In the genomic region with DNA sequence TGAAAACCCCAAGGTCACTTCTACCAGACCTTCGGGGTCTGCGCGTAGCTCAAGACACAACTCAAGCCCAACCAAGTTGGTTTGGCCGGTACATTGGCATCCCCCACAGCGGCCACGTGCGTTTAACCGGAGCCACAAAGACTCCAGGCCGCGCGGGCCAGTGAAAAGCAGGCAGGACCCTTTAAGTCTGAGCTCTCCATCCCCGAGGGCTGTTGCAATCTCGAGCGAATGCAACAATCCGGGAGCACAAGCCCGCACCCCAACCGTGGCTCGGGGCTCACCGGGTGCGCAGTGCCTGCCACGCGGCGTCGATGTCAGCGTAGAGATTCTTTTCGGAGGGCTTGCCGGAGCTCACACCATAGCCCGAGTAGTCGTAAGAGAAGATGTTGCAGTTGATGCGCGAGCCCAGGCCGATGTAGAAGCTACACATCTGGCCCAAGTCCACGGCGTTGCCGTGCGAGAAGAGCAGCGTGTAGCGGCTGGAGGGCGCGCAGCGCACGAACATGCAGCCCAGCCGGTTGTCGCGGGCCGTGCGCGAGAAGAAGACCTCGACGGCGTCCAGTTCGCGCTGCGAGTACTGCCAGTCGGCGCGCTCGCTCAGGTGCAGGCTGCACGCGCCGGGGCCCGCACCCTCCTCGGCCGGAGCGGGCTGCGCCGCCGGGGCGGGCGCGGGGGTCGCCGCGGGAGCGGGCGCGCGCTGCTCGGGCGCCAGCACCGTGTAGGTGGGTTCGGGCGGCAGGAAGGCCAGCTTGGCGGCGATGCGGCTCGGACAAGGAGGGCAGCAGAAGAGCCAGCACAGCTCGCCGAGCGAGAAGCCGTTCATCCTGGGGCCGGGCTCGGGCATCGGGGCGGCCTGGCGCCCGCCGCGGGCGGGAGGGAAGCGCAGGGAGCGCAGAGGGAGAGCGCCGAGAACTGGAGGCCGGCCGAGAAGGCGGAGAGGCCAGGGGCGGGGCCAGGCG, we compare ENCODE assay signal across 7 mouse cellular contexts. TPM values are rescaled to one million over a fixed set of nuclear protein-coding genes. Genes with fewer than 3 reads are reported as not detected.
DNase-seq lines count a peak whose midpoint lies in the region; ATAC-seq lines count a peak whose summit lies in the region.

Abhd17c (minus strand) TSS at position 893 of the 959 bp plus-strand sequence.

- no peaks in the 10 kb centered on the region for H3K36me3 ChIP-seq in hindbrain, embryonic 14.5 days (replicated peaks; ENCODE audit: control insufficient read depth, insufficient read depth)
- peaks cover 14% of the 10 kb centered on the region for H3K36me3 ChIP-seq in midbrain, embryonic 10.5 days

- peak within 1 kb of the TSS; percentile 96 for H3K4me3 ChIP-seq in hindbrain, embryonic 14.5 days (replicated peaks; ENCODE audit: low read length)
- peak within 1 kb of the TSS; percentile 91 for H3K4me3 ChIP-seq in midbrain, embryonic 10.5 days

- intact Hi-C loops in left cerebral cortex, postnatal 10 days (cut with DNase I) = loop anchor here (5.0 kb wide), 2 partner anchors 64 to 121 kb away; partner anchors contain the start of gene Cemip

- H3K27me3 ChIP-seq in hindbrain, embryonic 14.5 days (ENCODE audit: control insufficient read depth, insufficient read depth, low read length) = no peaks in the 10 kb centered on the region
- H3K27me3 ChIP-seq in midbrain, embryonic 10.5 days (ENCODE audit: low read depth, poor library complexity, severe bottlenecking) = no peaks in the 10 kb centered on the region

- peak within 1 kb of the TSS; percentile 96 for H3K27ac ChIP-seq in hindbrain, embryonic 14.5 days
- H3K27ac ChIP-seq in midbrain, embryonic 10.5 days (replicated peaks) = peak within 1 kb of the TSS; percentile 97

- H3K4me1 ChIP-seq in hindbrain, embryonic 14.5 days (replicated peaks; ENCODE audit: control insufficient read depth, insufficient read depth, low read length) = peaks cover 41% of the 10 kb centered on the region
- H3K4me1 ChIP-seq in midbrain, embryonic 10.5 days = peaks cover 53% of the 10 kb centered on the region

- H3K4me2 ChIP-seq in hindbrain, embryonic 14.5 days (replicated peaks) = peak within 1 kb of the TSS; percentile 82

- H3K9me3 ChIP-seq in hindbrain, embryonic 14.5 days (ENCODE audit: control insufficient read depth, low read length) = no peaks in the 10 kb centered on the region
- H3K9me3 ChIP-seq in midbrain, embryonic 10.5 days (replicated peaks) = no peaks in the 10 kb centered on the region

- DNase-seq in T-cell, adult 2 months (ENCODE audit: low spot score) = peak; percentile 49
- DNase-seq in cerebellum, postnatal 14 days = peak; percentile 59 to 65
- peak; percentile 51 to 58 for DNase-seq in frontal cortex, postnatal 36 days (ENCODE audit: low spot score in 2 of 2)
- DNase-seq in hindbrain, embryonic 14.5 days (ENCODE audit: low spot score) = peak; percentile 55
- DNase-seq in left cerebral cortex, postnatal 10 days (ENCODE audit: extremely low spot score in 1 of 2, low spot score in 2 of 2) = peak in 1 of 2 experiments; percentile 78
- DNase-seq in midbrain, embryonic 10.5 days (ENCODE audit: low spot score) = peak; percentile 67
- peak; percentile 40 to 43 for DNase-seq in right cerebral cortex, postnatal 36 days (ENCODE audit: low spot score in 2 of 2)

- peak; percentile 69 for ATAC-seq in hindbrain, embryonic 14.5 days (ENCODE audit: low FRiP score)

- under 1% methylated on average over 93 of the region's 109 CpGs for WGBS in hindbrain, embryonic 14.5 days
- under 1% methylated on average over 109 of the region's 109 CpGs for WGBS in midbrain, embryonic 10.5 days

- peak within 1 kb of the TSS; percentile 94 for H3K9ac ChIP-seq in hindbrain, embryonic 14.5 days

RNA-seq across cellular contexts. Expression of gene Abhd17c, which starts in this region (rescaled TPM):
- 63.0 and 63.6 TPM in 2 replicates for polyA plus RNA-seq in hindbrain, embryonic 14.5 days (2014; fragmentation: Nextera tagmentation; extraction: Ambion mirVana)
- total RNA-seq in left cerebral cortex, postnatal 10 days (2021) = 10 to 100 TPM; 63.6 to 67.8 TPM
- polyA plus RNA-seq in midbrain, embryonic 10.5 days (2016; fragmentation: Nextera tagmentation; extraction: Ambion mirVana) = 11.9 and 17.2 TPM in 2 replicates
